Mouse (Mus musculus): ENCODE data around the gene Arid3b.
"Not testable (repeated sequence)": the region's sequence is repeated elsewhere in the genome, so short reads cannot be mapped to it uniquely, and the experiment has no call there.

The Arid3b gene

GRCm38 (mm10) chr9:57836581-57837170 is at the start of gene Arid3b:
Gene Arid3b, minus strand, starts transcription at chr9:57836793.
- peak; percentile 95 for DNase-seq (ENCODE audit: low read depth, low spot score)

DNA sequence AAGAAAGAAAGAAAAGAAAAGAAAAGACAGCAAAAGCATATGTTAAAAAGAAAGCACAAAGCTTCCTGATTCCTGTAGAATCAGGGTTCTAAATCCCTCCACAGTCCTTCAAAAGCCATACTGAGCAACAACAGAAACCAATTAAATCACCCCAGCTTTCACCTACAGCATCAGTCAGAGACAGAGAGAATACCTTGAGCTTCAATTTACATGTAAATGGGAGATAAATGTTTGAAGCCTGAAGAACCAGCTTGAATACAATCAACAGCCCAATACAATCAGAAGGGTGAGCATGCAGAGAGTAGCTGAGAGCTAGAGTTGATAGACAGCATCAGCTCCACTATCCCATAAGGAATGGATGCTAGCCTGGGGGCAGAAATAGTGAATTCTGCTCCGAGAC is 46.8 kb upstream of the Arid3b start:
- DNase-seq (ENCODE audit: low read depth, low spot score) = no peak

DNA sequence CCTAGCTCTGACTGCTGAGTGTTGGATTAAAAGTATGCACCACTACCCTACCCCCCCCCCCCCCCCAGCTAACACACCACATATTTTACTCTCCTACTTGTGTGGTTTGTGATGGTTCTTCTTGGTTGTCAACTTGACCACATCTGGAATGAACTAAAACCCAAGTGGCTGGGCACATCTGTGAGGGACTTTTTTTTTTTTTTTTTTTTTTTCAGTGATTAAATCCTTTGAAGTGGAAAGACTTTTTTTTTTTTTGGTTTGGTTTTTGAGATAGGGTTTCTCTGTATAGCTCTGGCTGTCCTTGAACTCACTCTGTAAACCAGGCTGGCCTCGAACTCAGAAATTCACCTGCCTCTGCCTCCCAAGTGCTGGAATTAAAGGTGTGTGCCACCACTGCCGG is 45.2 kb upstream of the Arid3b start:
- DNase-seq (ENCODE audit: low read depth, low spot score) = not testable (repeated sequence)

GRCm38 (mm10) chr9:57880278-57880677 is 43.7 kb upstream of the Arid3b start:
- DNase-seq (ENCODE audit: low read depth, low spot score) = no peak

- DNase-seq (ENCODE audit: low read depth, low spot score) = no peak
Measured at GRCm38 (mm10) chr9:57879213-57879612, 42.6 kb upstream of the Arid3b start.

- DNase-seq (ENCODE audit: low read depth, low spot score) = no peak
Measured at GRCm38 (mm10) chr9:57874994-57875393, 38.4 kb upstream of the Arid3b start.

- no peak for DNase-seq (ENCODE audit: low read depth, low spot score)
Measured at GRCm38 (mm10) chr9:57874134-57874533, 37.5 kb upstream of the Arid3b start.

DNA sequence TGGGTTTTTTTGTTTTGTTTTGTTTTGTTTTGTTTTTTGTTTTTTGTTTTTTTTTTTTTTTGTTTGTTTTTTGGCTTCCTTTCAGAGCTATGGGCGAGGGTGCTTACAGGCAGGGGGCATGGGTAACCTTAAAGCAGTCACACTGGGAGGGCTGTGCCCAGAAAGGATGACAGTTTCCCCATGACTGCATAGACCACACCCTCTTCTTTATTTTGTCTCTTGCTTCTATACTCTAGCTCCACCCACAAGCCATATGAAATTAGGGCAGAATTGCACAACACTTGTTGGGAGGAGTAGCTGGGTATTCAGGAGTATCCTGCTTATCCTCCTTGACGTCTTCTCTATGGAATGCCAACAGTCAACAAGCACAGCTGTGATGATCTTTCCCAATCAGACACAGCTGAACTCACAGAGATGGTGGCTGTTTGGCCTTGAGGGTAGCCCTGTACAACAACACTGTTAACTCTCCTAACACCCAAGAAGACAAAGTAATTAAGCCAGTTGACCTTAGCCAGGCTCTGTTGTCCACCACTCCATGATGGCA is 33.8 kb upstream of the Arid3b start:
- no peak for DNase-seq (ENCODE audit: low read depth, low spot score)

- DNase-seq (ENCODE audit: low read depth, low spot score) = no peak
Measured at GRCm38 (mm10) chr9:57868767-57869166, 32.2 kb upstream of the Arid3b start.

GRCm38 (mm10) chr9:57867880-57868279 is 31.3 kb upstream of the Arid3b start:
- no peak for DNase-seq (ENCODE audit: low read depth, low spot score)

- DNase-seq (ENCODE audit: low read depth, low spot score) = no peak
Measured at GRCm38 (mm10) chr9:57867236-57867635, 30.6 kb upstream of the Arid3b start.

DNA sequence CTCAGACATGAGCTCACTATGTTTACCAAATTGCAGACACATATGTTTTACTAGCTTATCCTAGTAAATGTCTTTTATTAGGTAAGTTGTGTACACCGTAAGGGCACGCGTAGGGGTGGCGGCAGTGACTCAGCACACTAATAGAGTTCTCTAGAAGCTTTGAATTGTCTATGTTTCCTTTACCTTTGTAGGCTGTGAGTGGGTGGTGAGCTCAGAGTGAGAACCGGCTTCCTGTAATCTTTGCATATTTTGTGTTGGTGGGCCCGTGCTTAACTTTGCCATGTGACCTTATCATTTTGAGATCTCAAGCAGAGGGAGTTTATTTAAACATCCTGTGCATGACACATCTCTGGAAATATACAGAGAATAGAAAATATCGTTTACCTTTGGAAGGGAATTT is 29.9 kb upstream of the Arid3b start:
- no peak for DNase-seq (ENCODE audit: low read depth, low spot score)

DNA sequence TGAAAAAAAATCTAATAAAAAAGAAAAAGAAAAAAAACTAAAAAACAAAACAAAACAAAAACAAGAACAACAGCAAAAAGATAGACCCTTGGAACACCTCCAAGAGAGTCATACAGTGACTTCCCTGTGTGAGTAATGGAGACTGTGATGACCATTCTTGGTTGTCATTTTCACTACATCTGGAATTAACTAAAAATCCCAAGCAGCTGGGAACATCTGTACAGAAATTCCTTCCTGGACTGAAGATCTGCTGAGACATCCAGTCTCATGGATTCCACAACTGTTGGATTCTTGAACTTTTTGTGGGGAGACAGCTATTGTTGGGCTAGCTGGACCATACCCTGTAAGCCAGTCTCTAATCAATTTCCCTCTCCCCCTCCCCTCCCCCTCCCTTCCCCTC is 27.7 kb upstream of the Arid3b start:
- DNase-seq (ENCODE audit: low read depth, low spot score) = no peak

DNA sequence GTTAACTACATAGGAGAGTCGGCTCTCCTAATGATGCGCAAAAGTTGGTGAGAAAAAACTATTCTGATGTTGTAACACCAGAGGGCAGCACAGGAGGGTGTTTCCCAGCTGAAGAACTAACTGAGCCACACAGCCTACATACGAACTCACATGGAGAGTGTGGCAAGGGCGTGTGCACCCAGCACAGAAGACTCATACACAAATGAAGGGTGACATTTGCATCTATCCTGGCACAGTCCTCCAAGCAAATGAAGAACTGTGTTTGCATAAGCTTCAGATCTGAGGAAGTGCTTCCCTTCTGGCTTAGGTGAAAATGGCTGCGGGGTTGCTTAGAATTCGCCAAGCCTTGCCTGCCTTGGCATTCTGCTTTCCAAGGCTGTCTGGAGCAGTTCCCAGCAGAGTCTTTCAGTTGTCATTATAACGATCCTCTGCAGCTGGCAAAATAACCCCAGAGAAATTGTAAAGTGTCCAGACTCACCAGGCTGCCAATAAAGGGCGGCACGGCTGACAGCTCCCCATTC is 25.4 kb upstream of the Arid3b start:
- peak; percentile 51 for DNase-seq (ENCODE audit: low read depth, low spot score)

- no peak for DNase-seq (ENCODE audit: low read depth, low spot score)
Measured at GRCm38 (mm10) chr9:57856456-57856855, 19.9 kb upstream of the Arid3b start.

- DNase-seq (ENCODE audit: low read depth, low spot score) = no peak
Measured at GRCm38 (mm10) chr9:57854280-57854679, 17.7 kb upstream of the Arid3b start.

- DNase-seq (ENCODE audit: low read depth, low spot score) = no peak
Measured at GRCm38 (mm10) chr9:57839032-57839431, 2.4 kb upstream of the Arid3b start.

GRCm38 (mm10) chr9:57835841-57836514 is 615 bp downstream of the Arid3b start:
- no peak for DNase-seq (ENCODE audit: low read depth, low spot score)

GRCm38 (mm10) chr9:57834629-57835417 is 1.8 kb downstream of the Arid3b start:
- DNase-seq (ENCODE audit: low read depth, low spot score) = no peak

DNA sequence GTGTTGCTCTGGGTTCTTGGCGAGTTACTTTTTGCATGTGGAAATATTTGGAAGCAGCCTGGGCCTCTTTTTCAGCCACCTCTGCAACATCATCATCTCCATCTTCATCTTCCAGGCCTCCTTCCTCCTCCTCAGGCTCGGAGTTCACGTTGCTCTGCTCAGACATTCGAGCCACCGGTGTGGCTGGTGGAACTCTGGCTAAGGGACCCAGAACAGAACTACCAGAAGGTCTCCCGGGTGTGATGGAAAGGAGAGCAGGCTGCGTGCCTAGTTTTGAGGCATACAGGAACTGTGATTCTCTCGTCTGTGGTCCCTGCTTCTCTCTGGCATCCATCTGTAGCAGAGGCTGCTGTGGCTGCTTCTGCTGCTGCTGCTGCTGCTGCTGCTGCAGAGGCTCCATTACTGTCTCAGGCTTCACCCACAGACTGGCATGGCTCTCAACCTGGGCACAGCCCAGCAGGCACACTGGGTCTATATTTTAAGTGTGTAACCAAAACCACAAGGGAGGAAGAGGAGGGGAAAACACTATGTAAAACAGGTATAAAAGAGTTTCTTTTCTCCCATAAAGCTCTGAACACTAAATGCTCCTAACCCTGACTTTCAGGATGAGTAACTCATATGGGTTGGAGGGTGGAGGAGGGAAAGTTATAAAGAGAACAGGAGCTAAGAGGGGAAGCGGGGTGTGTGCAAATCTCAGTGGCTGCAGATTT is 2.7 kb downstream of the Arid3b start:
- no peak for DNase-seq (ENCODE audit: low read depth, low spot score)

DNA sequence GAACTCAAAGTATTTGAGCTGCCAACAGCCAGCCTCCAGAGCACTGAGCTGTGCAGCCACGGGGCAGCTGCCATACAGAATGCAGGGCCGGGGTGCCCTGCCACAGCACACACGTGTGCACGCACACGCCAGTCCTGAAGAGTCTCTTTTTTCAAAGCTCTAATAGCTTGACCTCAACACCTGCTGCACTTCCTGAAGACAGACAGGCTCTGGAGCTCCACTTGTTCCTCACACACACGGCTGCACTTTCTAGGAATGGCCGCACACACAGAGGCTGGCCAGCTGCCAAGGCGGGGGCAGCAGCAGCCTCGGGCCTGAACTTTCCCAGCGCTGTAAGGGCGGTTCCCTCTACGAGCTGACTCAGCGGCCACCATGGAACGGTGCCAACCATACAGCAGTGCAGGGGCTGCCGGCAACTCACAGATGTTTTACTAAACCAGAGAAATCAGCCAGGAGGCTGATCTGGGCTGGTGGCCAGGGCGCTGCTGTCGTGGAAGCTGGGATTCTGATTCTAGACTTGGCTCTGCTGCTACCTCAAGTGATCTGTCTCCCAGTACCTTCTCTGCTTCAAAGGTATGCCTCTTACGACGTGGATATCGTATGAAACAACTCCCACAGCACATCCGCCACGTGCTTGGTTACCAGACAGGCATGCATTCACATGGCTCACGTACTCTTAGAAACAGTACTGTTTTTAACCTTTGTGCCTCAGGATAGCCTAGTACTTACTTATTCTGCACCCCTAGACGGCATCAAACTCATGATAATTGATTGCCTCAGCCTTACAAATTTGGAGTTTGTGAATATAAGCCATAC is 5.1 kb downstream of the Arid3b start:
- DNase-seq (ENCODE audit: low read depth, low spot score) = peak; percentile 90

All from forelimb bud, embryonic 11.5 days (tissue).